Mouse (Mus musculus) olfactory bulb, adult 2 months (tissue): Measurements from ENCODE around the gene Morf4l2.

Experiments used
- CTCF ChIP-seq: fragments of 200-500 bp; IDR thresholded peaks from 2 replicates; pipeline ENCODE4 v1.5.1; 2012; ENCODE audit warnings: low read depth, mild to moderate bottlenecking, low read length, moderate library complexity; ENCODE audit not compliant: insufficient read depth
- POLR2A ChIP-seq: fragments of 200-500 bp; IDR thresholded peaks from 2 replicates; pipeline ENCODE4 v1.6.1; 2012; ENCODE audit warnings: mild to moderate bottlenecking, low read depth, low read length, moderate library complexity; ENCODE audit not compliant: insufficient read depth

DNA sequence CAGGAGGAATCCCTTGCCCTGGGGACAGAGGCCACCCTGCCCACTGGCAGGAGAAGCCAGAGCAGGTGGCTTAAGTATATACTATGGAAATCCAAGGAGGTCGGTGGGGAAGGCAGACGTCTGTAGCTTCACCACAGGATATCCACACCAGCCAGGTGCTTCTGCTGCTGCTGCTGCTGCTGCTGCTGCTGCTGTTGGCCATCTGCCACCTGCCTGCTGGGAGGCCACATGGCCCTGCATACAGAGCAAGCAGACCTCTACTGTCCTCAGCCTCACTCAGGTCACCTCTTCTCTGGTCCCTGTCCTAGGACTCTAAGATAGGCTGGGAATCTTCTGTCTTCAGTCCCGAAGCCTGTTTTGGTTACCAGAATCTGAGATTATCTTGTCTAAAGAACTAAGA is 34.6 kb upstream of the Morf4l2 start:
- TF ChIP-seq CTCF: no peak
- TF ChIP-seq POLR2A: no peak
